Mouse (Mus musculus) lung, postnatal 0 days (tissue): ENCODE data around the gene Slc1a7. TPM values are rescaled to one million over a fixed set of nuclear protein-coding genes. Genes with fewer than 3 reads are reported as not detected.

Source experiments
- ATAC-seq: fragments of 200-750 bp; cut with Nextera tagmentation; 2 replicates; pipeline ENCODE4 v1.8.0; 2017; ENCODE audit warnings: moderate library complexity
- DNase-seq: peaks from one replicate; pipeline ENCODE4 v3.0.0-alpha.2; 2016; ENCODE audit warnings: low spot score
- H3K27ac ChIP-seq: fragments of 300-500 bp; sonication (generic); 2 replicates; pipeline ENCODE4 v1.5.1; 2014; ENCODE audit warnings: antibody characterized with exemption, mild to moderate bottlenecking, low read length, mixed read lengths
- H3K27me3 ChIP-seq: fragments of 300-500 bp; sonication (generic); replicated peaks from 2 replicates; pipeline ENCODE4 v1.6.1; 2014; ENCODE audit warnings: low read length, mixed read lengths; ENCODE audit not compliant: insufficient read depth
- H3K36me3 ChIP-seq: fragments of 300-500 bp; sonication (generic); 2 replicates; pipeline ENCODE4 v1.6.1; 2014; ENCODE audit warnings: low read length, mixed read lengths; ENCODE audit not compliant: insufficient read depth
- H3K4me1 ChIP-seq: fragments of 300-500 bp; sonication (generic); 2 replicates; pipeline ENCODE4 v1.6.1; 2014; ENCODE audit warnings: antibody characterized with exemption, low read depth, low read length, mixed read lengths; ENCODE audit not compliant: insufficient read depth
- H3K4me2 ChIP-seq: fragments of 300-500 bp; sonication (generic); replicated peaks from 2 replicates; pipeline ENCODE4 v1.6.1; 2014; ENCODE audit warnings: low read depth, mild to moderate bottlenecking, low read length, moderate library complexity, mixed read lengths
- H3K4me3 ChIP-seq: fragments of 300-500 bp; sonication (generic); 2 replicates; pipeline ENCODE4 v1.5.1; 2014; ENCODE audit warnings: low read depth, low read length
- H3K9ac ChIP-seq: fragments of 300-500 bp; sonication (generic); replicated peaks from 2 replicates; pipeline ENCODE4 v1.6.1; 2014; ENCODE audit warnings: low read depth, mild to moderate bottlenecking
- H3K9me3 ChIP-seq: fragments of 300-500 bp; sonication (generic); 2 replicates; pipeline ENCODE4 v1.6.1; 2016; ENCODE audit warnings: low read length, mixed read lengths
- CTCF ChIP-seq: IDR thresholded peaks from 2 replicates; pipeline ENCODE4 v1.5.1; 2016; ENCODE audit warnings: antibody characterized with exemption, mild to moderate bottlenecking
- EP300 ChIP-seq: IDR thresholded peaks from 2 replicates; pipeline ENCODE4 v1.6.1; 2016; ENCODE audit warnings: antibody characterized with exemption, mild to moderate bottlenecking, control low read depth
- WGBS: fragments of 180-500 bp; shearing (Covaris S2); extraction: QIAGEN DNeasy Blood & Tissue Kit; methylation state at CpG from one replicate; pipeline ENCODE4 v1.1.7; 2014; 5-methylcytosine and 5-hydroxymethylcytosine counted together
- polyA plus RNA-seq: library from polyadenylated mRNA; unstranded; fragments of >200 nt; fragmentation: Nextera tagmentation; extraction: Ambion mirVana; gene quantifications from 2 replicates; pipeline ENCODE4 v1.2.1, GENCODE M21; 2015

Gene Slc1a7
- polyA plus RNA-seq, 1 experiment from 2014 or later, result 0.17 TPM

GRCm38 (mm10) chr4:108008541-108008940 lies 40.4 kb downstream of the Slc1a7 start:
- Histone ChIP-seq H3K9me3 (no peaks in the 10 kb centered on the region), H3K4me2 (no peak overlapping the region), H3K27ac (no peak overlapping the region), H3K9ac (no peak overlapping the region), H3K27me3 (no peaks in the 10 kb centered on the region), H3K4me3 (no peak overlapping the region), H3K4me1 (no peaks in the 10 kb centered on the region), H3K36me3 (no peaks in the 10 kb centered on the region)
- ATAC-seq, result no peak
- 63% methylated on average over 8 of the region's 8 CpGs for WGBS
- no peak for DNase-seq
- TF ChIP-seq CTCF (no peak), EP300 (no peak)

- Histone ChIP-seq H3K4me3 (no peak overlapping the region), H3K27ac (no peak overlapping the region), H3K9me3 (no peaks in the 10 kb centered on the region), H3K4me2 (no peak overlapping the region), H3K4me1 (no peaks in the 10 kb centered on the region), H3K27me3 (no peaks in the 10 kb centered on the region), H3K9ac (no peak overlapping the region), H3K36me3 (no peaks in the 10 kb centered on the region)
- DNase-seq (no peak), ATAC-seq (no peak)
- WGBS, result 69% methylated on average over 2 of the region's 2 CpGs
- TF ChIP-seq CTCF, result no peak
- no peak for TF ChIP-seq EP300
These were observed 46.3 kb downstream of the Slc1a7 start for GRCm38 (mm10) chr4:108014466-108014865.

GRCm38 (mm10) chr4:108015067-108015765 lies 47.1 kb downstream of the Slc1a7 start:
- no peaks in the 10 kb centered on the region for H3K4me1 ChIP-seq
- no peak overlapping the region for H3K9ac ChIP-seq
- TF ChIP-seq CTCF, result peak; percentile 65
- no peak for TF ChIP-seq EP300
- WGBS, result 49% methylated on average over 14 of the region's 14 CpGs
- no peak overlapping the region for H3K4me3 ChIP-seq
- no peak overlapping the region for H3K4me2 ChIP-seq
- H3K9me3 ChIP-seq, result no peaks in the 10 kb centered on the region
- no peak overlapping the region for H3K27ac ChIP-seq
- ATAC-seq (peak; percentile 74), DNase-seq (peak; percentile 68)
- no peaks in the 10 kb centered on the region for H3K27me3 ChIP-seq
- H3K36me3 ChIP-seq, result no peaks in the 10 kb centered on the region

GRCm38 (mm10) chr4:108016321-108016720 lies 48.2 kb downstream of the Slc1a7 start:
- ATAC-seq (no peak), DNase-seq (no peak)
- TF ChIP-seq EP300 (no peak), CTCF (no peak)
- Histone ChIP-seq H3K36me3 (no peaks in the 10 kb centered on the region), H3K4me1 (no peaks in the 10 kb centered on the region), H3K9me3 (no peaks in the 10 kb centered on the region), H3K27ac (no peak overlapping the region), H3K4me2 (no peak overlapping the region), H3K9ac (no peak overlapping the region), H3K4me3 (no peak overlapping the region), H3K27me3 (no peaks in the 10 kb centered on the region)
- WGBS, result 81% methylated on average over 3 of the region's 3 CpGs

- Histone ChIP-seq H3K9ac (no peak overlapping the region), H3K4me2 (no peak overlapping the region), H3K27ac (no peak overlapping the region), H3K4me1 (no peaks in the 10 kb centered on the region), H3K4me3 (no peak overlapping the region), H3K36me3 (no peaks in the 10 kb centered on the region), H3K27me3 (no peaks in the 10 kb centered on the region), H3K9me3 (no peaks in the 10 kb centered on the region)
- TF ChIP-seq CTCF, result no peak
- TF ChIP-seq EP300, result no peak
- 75% methylated on average over 7 of the region's 7 CpGs for WGBS
- DNase-seq (no peak), ATAC-seq (no peak)
These were observed 49.7 kb downstream of the Slc1a7 start for GRCm38 (mm10) chr4:108017839-108018238.

GRCm38 (mm10) chr4:108018241-108018923 lies 50.2 kb downstream of the Slc1a7 start:
- no peak overlapping the region for H3K4me3 ChIP-seq
- TF ChIP-seq CTCF (no peak), EP300 (no peak)
- no peaks in the 10 kb centered on the region for H3K9me3 ChIP-seq
- no peak for DNase-seq
- no peak for ATAC-seq
- H3K36me3 ChIP-seq, result no peaks in the 10 kb centered on the region
- no peak overlapping the region for H3K4me2 ChIP-seq
- H3K9ac ChIP-seq, result no peak overlapping the region
- 42% methylated on average over 10 of the region's 10 CpGs for WGBS
- H3K27ac ChIP-seq, result no peak overlapping the region
- no peaks in the 10 kb centered on the region for H3K27me3 ChIP-seq
- no peaks in the 10 kb centered on the region for H3K4me1 ChIP-seq
